Mouse (Mus musculus) hindbrain, embryonic 14.5 days (tissue): ENCODE results near the gene Wfs1. TPM values are rescaled to one million over a fixed set of nuclear protein-coding genes. Genes with fewer than 3 reads are reported as not detected.
A peak's percentile ranks its signal among the peaks of the same experiment; 100 is the strongest.
"Not testable (repeated sequence)": the region's sequence is repeated elsewhere in the genome, so short reads cannot be mapped to it uniquely, and the experiment has no call there.

Experiments
- ATAC-seq: fragments of 200-750 bp; cut with Nextera tagmentation; 2 replicates; pipeline ENCODE4 v1.8.0; 2017; ENCODE audit warnings: moderate number of reproducible peaks, mild to moderate bottlenecking, moderate TSS enrichment, moderate library complexity; ENCODE audit not compliant: low FRiP score
- DNase-seq: peaks from one replicate; pipeline ENCODE4 v3.0.0-alpha.2; 2015; ENCODE audit warnings: low spot score
- H3K27ac ChIP-seq: fragments of 300-500 bp; sonication (generic); 2 replicates; pipeline ENCODE4 v1.5.1; 2014; ENCODE audit warnings: mild to moderate bottlenecking, moderate library complexity
- H3K27me3 ChIP-seq: fragments of 300-500 bp; sonication (generic); 2 replicates; pipeline ENCODE4 v1.6.1; 2014; ENCODE audit warnings: mild to moderate bottlenecking, low read length, mixed read lengths; ENCODE audit not compliant: control insufficient read depth, insufficient read depth
- H3K36me3 ChIP-seq: fragments of 300-500 bp; sonication (generic); replicated peaks from 2 replicates; pipeline ENCODE4 v1.6.1; 2014; ENCODE audit not compliant: control insufficient read depth, insufficient read depth
- H3K4me1 ChIP-seq: fragments of 300-500 bp; sonication (generic); replicated peaks from 2 replicates; pipeline ENCODE4 v1.6.1; 2014; ENCODE audit warnings: antibody characterized with exemption, low read length, mixed read lengths; ENCODE audit not compliant: control insufficient read depth, insufficient read depth
- H3K4me2 ChIP-seq: fragments of 300-500 bp; sonication (generic); replicated peaks from 2 replicates; pipeline ENCODE4 v1.6.1; 2014; ENCODE audit warnings: mild to moderate bottlenecking, moderate library complexity
- H3K4me3 ChIP-seq: fragments of 300-500 bp; sonication (generic); replicated peaks from 2 replicates; pipeline ENCODE4 v1.5.1; 2014; ENCODE audit warnings: mild to moderate bottlenecking, low read length
- H3K9ac ChIP-seq: fragments of 300-500 bp; sonication (generic); 2 replicates; pipeline ENCODE4 v1.6.1; 2014
- H3K9me3 ChIP-seq: fragments of 300-500 bp; sonication (generic); 2 replicates; pipeline ENCODE4 v1.6.1; 2016; ENCODE audit warnings: low read length; ENCODE audit not compliant: control insufficient read depth
- WGBS: fragments of 180-500 bp; shearing (Covaris S2); extraction: QIAGEN DNeasy Blood & Tissue Kit; methylation state at CpG from one replicate; pipeline ENCODE4 v1.1.7; 2014; 5-methylcytosine and 5-hydroxymethylcytosine counted together
- polyA plus RNA-seq: library from polyadenylated mRNA; unstranded; fragments of >200 nt; fragmentation: Nextera tagmentation; extraction: Ambion mirVana; gene quantifications from 2 replicates; pipeline ENCODE4 v1.2.1, GENCODE M21; 2014

Gene Wfs1
- polyA plus RNA-seq, 1 experiment from 2014 or later = 6.8 TPM

DNA sequence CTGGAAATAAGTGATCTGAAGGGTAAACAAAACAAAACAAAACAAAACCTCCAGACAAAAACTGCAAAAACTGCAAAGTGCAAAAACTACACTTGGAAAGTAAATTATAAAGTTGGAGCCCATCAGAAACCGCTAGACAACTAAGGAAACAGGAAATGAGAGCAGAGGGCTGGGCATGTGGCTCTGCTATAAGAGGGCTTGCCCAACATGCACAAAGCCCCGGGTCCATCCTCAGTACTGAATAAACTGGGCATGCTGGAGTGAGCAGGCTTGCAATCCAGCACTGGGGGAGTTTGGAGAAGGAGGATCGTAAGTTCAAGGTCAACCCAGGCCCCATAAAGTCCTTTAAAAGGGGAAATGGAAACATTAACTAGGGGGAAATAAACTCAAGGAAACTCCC is 28.2 kb upstream of the Wfs1 start:
- Histone ChIP-seq H3K27ac (no peak overlapping the region), H3K9ac (no peak overlapping the region), H3K27me3 (peaks cover 7% of the 10 kb centered on the region; the same call in 1 of the 2 replicates), H3K4me2 (no peak overlapping the region), H3K9me3 (no peaks in the 10 kb centered on the region), H3K4me1 (no peaks in the 10 kb centered on the region), H3K36me3 (no peaks in the 10 kb centered on the region), H3K4me3 (no peak overlapping the region)
- no peak for DNase-seq
- WGBS = 78% methylated on average over 3 of the region's 3 CpGs
- no peak for ATAC-seq

DNA sequence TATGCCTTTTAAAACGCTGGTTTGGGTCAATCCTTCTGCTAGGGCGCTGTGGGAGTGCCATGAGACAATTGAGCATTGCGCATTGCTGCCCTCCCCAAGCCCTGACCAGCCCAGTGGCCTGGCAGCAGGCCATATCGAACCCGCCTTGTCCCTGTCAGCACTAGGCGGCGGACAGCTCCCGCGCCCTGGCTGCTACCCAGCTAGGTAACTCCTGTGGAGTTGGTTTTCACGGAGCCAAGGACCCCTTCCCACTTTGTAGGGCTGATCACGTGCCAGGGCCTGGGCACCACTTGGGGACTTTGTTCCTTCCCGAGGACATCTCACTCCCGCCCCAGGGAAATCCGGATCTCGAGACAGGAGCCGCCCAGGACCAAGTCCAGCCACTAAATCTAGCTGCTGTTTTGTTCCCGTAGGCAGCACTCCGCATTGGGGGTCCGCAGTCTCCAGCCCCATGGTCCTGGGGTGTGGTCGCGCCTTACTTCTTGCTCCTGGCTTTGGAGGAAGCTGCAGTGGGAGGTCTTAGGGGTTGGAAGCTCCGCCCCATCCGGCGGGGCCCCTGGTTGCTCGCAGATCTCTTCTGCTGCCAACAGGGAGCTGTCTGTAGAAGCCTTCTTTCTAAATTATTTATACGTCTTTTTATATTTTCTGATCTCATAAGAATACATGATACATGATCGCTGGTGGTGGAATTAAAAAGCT is 26.8 kb upstream of the Wfs1 start:
- Histone ChIP-seq H3K4me3 (peak overlapping the region; percentile 14), H3K36me3 (no peaks in the 10 kb centered on the region), H3K27ac (no peak overlapping the region), H3K4me2 (peak overlapping the region; percentile 47), H3K27me3 (peaks cover 7% of the 10 kb centered on the region; the same call in 1 of the 2 replicates), H3K4me1 (no peaks in the 10 kb centered on the region), H3K9ac (peak overlapping the region; percentile 28; the same call in 1 of the 2 replicates), H3K9me3 (no peaks in the 10 kb centered on the region)
- peak; percentile 37; the same call in 1 of the 2 replicates for ATAC-seq
- 8% methylated on average over 27 of the region's 27 CpGs for WGBS
- DNase-seq = no peak

DNA sequence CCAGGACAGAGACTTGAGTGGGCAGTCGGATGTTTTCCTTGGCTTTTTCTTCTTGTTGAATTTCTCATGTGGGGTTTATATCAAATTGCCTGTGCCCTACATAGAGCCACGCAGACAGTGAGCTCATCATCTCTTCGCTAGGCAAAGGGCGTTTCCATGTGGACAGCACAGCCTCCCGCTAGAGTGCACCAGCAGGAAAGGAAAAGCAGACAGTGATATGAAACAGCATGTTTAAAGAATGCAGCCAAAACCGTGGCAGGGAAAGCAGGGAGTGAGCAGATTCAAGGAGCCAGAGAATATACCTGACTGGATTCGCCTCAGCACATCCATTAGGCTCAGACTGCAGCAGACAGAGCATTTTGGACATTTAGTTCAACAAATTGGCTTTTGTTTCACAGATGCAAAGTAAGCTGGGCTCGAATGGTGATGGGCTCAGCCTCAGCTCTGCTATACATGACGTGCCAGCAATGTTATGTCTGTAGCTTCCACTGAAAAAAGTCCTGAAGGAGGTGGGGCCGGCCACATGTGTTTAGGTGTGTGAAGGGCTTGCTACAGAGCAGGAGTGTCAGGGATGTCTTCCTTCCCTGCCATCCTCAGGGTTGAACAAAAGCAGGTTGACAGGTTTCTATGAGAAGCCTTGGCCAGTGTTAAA is 21.8 kb upstream of the Wfs1 start:
- H3K4me1 ChIP-seq = no peaks in the 10 kb centered on the region
- H3K9me3 ChIP-seq = peaks cover 12% of the 10 kb centered on the region; the same call in 1 of the 2 replicates
- H3K27me3 ChIP-seq = peaks cover 7% of the 10 kb centered on the region; the same call in 1 of the 2 replicates
- ATAC-seq (no peak), DNase-seq (peak; percentile 37)
- no peak overlapping the region for H3K4me2 ChIP-seq
- WGBS = 66% methylated on average over 10 of the region's 10 CpGs
- no peaks in the 10 kb centered on the region for H3K36me3 ChIP-seq
- no peak overlapping the region for H3K4me3 ChIP-seq
- H3K27ac ChIP-seq = no peak overlapping the region; the same call in 1 of the 2 replicates
- H3K9ac ChIP-seq = no peak overlapping the region

DNA sequence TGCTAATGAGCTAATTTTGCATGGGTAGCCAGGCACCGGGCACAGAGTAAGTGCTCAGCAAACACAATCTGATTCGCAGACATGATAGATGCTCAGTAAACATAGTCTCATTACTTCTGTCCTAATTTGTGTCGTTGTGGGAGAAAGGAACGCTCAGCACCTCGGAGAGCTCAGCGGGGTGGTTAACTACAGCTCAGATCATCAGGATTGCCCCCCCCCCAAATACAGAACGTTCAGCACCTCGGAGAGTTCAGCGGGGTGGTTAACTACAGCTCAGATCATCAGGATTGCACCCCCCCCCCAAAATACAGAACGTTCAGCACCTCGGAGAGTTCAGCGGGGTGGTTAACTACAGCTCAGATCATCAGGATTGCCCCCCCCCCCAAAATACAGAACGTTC is 20.8 kb upstream of the Wfs1 start:
- not testable (repeated sequence) for H3K4me3 ChIP-seq, H3K36me3 ChIP-seq, H3K9ac ChIP-seq, H3K4me2 ChIP-seq, DNase-seq, ATAC-seq, H3K4me1 ChIP-seq, H3K27ac ChIP-seq, H3K27me3 ChIP-seq
- 33% methylated on average over 13 of the region's 13 CpGs for WGBS
- peaks cover 12% of the 10 kb centered on the region; the same call in 1 of the 2 replicates for H3K9me3 ChIP-seq

DNA sequence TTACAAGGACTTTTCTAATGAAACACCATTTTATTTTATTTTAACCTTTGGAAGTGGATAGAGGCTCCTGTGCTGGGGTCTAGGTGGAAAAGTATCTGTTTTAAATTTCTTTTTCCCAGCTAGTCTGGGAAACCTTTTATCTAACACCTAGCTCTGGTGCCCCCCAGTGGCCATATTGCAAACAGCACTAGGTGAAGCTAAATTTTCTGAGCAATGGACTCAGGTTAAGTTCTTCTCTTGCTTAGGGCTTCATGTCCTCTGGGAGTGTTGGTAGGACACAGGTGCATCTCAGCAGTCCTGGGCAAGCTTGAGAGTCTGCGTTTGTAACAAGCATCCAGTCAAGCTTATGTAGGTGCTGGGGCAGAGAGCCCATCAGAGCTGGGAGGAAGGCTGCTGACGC is 13.0 kb upstream of the Wfs1 start:
- WGBS = 42% methylated on average over 2 of the region's 2 CpGs
- no peak overlapping the region for H3K27ac ChIP-seq
- H3K9ac ChIP-seq = no peak overlapping the region
- H3K9me3 ChIP-seq = no peaks in the 10 kb centered on the region
- H3K36me3 ChIP-seq = no peaks in the 10 kb centered on the region
- no peaks in the 10 kb centered on the region for H3K27me3 ChIP-seq
- no peak overlapping the region for H3K4me2 ChIP-seq
- no peak overlapping the region for H3K4me3 ChIP-seq
- ATAC-seq (no peak), DNase-seq (peak; percentile 89)
- H3K4me1 ChIP-seq = no peaks in the 10 kb centered on the region

DNA sequence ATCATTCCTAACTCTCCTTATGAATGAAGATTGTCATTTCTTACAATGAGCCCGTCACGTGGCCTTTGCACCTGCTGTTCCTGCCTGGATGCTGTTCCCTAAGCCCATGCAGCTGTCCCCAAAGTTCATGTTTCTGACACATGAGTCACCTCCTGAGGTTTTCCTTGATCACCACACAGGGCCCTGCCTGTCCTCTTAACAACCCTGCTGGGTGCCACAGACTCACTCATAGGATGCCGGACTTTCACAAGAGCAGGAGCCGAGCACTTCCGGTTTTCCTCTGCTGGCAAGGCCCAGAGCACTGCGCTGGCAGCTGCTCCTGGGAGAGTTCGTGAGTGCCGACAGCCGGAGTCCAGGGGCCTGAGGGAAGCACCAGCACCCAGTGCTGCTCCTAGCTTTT is 12.0 kb upstream of the Wfs1 start:
- Histone ChIP-seq H3K4me1 (no peaks in the 10 kb centered on the region), H3K4me2 (no peak overlapping the region), H3K9me3 (no peaks in the 10 kb centered on the region), H3K27ac (no peak overlapping the region), H3K4me3 (no peak overlapping the region), H3K9ac (no peak overlapping the region), H3K27me3 (no peaks in the 10 kb centered on the region), H3K36me3 (no peaks in the 10 kb centered on the region)
- no peak for ATAC-seq
- no peak for DNase-seq
- WGBS = 86% methylated on average over 9 of the region's 9 CpGs

DNA sequence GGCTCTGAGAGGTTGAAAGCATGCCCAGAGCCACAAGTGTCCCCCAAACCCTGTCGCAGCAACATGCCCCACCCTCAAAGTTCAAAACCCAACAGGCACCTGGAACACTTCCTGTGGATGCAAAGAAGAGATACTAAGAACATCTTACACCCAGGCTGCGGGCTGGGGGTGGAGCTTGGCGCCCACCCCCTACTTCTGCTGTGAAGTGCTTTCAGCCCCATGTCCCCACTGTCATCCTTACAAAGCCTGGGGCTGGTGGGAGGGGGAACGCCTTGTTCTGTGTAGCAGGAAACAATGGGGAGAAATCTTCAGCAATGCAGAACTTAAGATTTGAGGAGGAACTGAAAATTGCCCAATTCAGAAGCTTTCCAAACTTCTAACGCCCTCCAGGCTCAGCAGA is 9.0 kb upstream of the Wfs1 start:
- no peak overlapping the region for H3K27ac ChIP-seq
- 40% methylated on average over 5 of the region's 5 CpGs for WGBS
- DNase-seq (no peak), ATAC-seq (no peak)
- no peaks in the 10 kb centered on the region for H3K36me3 ChIP-seq
- H3K4me3 ChIP-seq = no peak overlapping the region
- no peaks in the 10 kb centered on the region for H3K9me3 ChIP-seq
- H3K4me1 ChIP-seq = no peaks in the 10 kb centered on the region
- H3K9ac ChIP-seq = no peak overlapping the region
- no peaks in the 10 kb centered on the region for H3K27me3 ChIP-seq
- H3K4me2 ChIP-seq = no peak overlapping the region

DNA sequence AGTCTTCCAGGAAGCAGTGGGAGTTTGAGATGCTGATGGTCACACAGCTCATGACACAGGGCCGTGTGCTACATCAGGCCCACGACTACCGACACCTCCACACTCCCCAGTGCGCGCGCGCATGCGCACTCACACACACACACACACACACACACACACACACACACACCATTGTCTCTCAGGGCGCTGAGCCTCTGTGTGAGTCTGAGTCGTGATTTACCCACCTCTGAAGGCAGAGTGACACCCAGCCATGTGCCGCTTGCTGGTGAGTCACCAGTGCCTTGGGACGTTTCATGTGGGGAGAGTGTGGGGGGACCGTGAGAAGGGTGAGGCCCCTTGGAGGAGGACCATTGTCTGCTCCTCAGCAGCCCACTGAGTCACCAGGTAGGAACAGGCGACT is 7.4 kb upstream of the Wfs1 start:
- Histone ChIP-seq H3K27ac (no peak overlapping the region), H3K4me2 (no peak overlapping the region), H3K9me3 (no peaks in the 10 kb centered on the region), H3K9ac (no peak overlapping the region), H3K27me3 (no peaks in the 10 kb centered on the region), H3K4me1 (no peaks in the 10 kb centered on the region), H3K4me3 (no peak overlapping the region), H3K36me3 (no peaks in the 10 kb centered on the region)
- ATAC-seq = no peak
- WGBS = 90% methylated on average over 14 of the region's 14 CpGs
- no peak for DNase-seq

DNA sequence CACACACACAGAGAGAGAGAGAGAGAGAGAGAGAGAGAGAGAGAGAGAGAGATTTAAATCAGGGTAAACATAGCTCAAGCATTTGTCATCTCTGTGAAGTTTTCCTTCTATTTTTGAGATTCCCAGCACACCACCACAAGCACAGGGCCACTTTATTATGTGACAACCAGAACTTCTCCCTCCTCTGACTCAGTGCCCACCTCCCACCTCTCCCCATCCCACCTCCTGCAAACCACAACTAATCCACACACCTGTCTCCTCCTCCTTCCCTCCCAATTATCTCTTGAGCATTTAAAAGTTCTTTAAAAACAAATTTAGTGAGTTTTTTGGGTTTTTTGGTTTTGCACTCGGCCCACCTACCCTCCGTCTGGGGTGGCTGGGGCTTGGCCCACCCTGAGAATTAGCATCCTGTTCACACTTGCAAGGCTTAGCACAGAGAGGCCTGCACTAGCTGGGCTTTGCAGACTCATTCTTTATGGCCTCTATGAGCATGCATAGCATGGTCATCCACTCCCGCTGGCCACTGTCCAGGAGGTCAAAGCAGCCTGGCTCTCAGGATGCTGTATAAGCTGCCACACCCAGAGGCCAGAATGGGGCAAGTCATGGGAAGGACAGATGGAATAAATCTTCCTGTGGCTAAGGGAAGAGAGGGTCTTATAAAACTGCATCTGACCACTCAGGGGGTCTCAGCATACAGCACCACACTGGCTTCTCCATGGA is 1.8 kb upstream of the Wfs1 start:
- H3K27ac ChIP-seq = no peak overlapping the region
- no peak for ATAC-seq
- WGBS = 81% methylated on average over 3 of the region's 3 CpGs

More for the DNA sequence above, 1.8 kb upstream of the Wfs1 start:
- H3K9ac ChIP-seq = no peak overlapping the region
- no peaks in the 10 kb centered on the region for H3K36me3 ChIP-seq
- no peak overlapping the region for H3K4me3 ChIP-seq
- DNase-seq = no peak
- H3K27me3 ChIP-seq = no peaks in the 10 kb centered on the region
- H3K9me3 ChIP-seq = no peaks in the 10 kb centered on the region
- H3K4me2 ChIP-seq = no peak overlapping the region
- no peaks in the 10 kb centered on the region for H3K4me1 ChIP-seq
